24 mouse cellular contexts compared by ENCODE assay signal in genomic region chr3:41537957-41538356, GRCm38 (mm10). TPM values are rescaled to one million over a fixed set of nuclear protein-coding genes. Genes with fewer than 3 reads are reported as not detected.
DNase-seq lines count a peak whose midpoint lies in the region; ATAC-seq lines count a peak whose summit lies in the region.
"Had no signal": no experiment of that assay in that cellular context is flagged by ENCODE, and none has a peak within 500 bp of the region (broad histone marks: within the 10 kb centered on the region; RNA-seq: fewer than 3 reads in every experiment).

No protein-coding gene starts in this region.

- no peaks in the 10 kb centered on the region for H3K27me3 ChIP-seq in forebrain, embryonic 13.5 days
- H3K27me3 ChIP-seq in forebrain, embryonic 15.5 days: no peaks in the 10 kb centered on the region
- no peaks in the 10 kb centered on the region for H3K27me3 ChIP-seq in forebrain, embryonic 16.5 days (replicated peaks; ENCODE audit: control insufficient read depth, insufficient read depth, low read length)
- H3K27me3 ChIP-seq in forebrain, embryonic 12.5 days: no peaks in the 10 kb centered on the region
- H3K27me3 ChIP-seq: CH12.LX; embryonic facial prominence, embryonic 12.5 days had no signal

- no peaks in the 10 kb centered on the region for H3K4me1 ChIP-seq in forebrain, embryonic 13.5 days
- H3K4me1 ChIP-seq in forebrain, embryonic 15.5 days: no peaks in the 10 kb centered on the region; the same call in 1 of the 2 replicates
- H3K4me1 ChIP-seq in forebrain, embryonic 16.5 days (replicated peaks; ENCODE audit: control insufficient read depth, insufficient read depth, low read length): no peaks in the 10 kb centered on the region
- H3K4me1 ChIP-seq in forebrain, embryonic 12.5 days: no peaks in the 10 kb centered on the region
- H3K4me1 ChIP-seq: embryonic facial prominence, embryonic 12.5 days had no signal

- H3K9me3 ChIP-seq in forebrain, embryonic 13.5 days (replicated peaks): no peaks in the 10 kb centered on the region
- H3K9me3 ChIP-seq in forebrain, embryonic 15.5 days: no peaks in the 10 kb centered on the region
- H3K9me3 ChIP-seq in forebrain, embryonic 16.5 days (ENCODE audit: control insufficient read depth, low read length): no peaks in the 10 kb centered on the region
- H3K9me3 ChIP-seq in forebrain, embryonic 12.5 days: no peaks in the 10 kb centered on the region
- H3K9me3 ChIP-seq: embryonic facial prominence, embryonic 10.5 days; embryonic facial prominence, embryonic 12.5 days; G1E had no signal

- WGBS in forebrain, embryonic 13.5 days: 91% methylated on average over 2 of the region's 2 CpGs
- WGBS in forebrain, embryonic 15.5 days: 76% methylated on average over 2 of the region's 2 CpGs
- WGBS in forebrain, embryonic 16.5 days: 55% methylated on average over 2 of the region's 2 CpGs
- 96% methylated on average over 2 of the region's 2 CpGs for WGBS in forebrain, embryonic 12.5 days

- DNase-seq in heart, postnatal 10 days: peak; percentile 32 to 34
- no peak for DNase-seq in heart, adult 11 months
- peak; percentile 39 for DNase-seq in adipocyte (ENCODE audit: low spot score)
- no peak for DNase-seq in frontal cortex, adult 2 months (ENCODE audit: extremely low spot score in 1 of 2, low spot score in 1 of 2)
- DNase-seq: adrenal gland, adult 2 months; adrenal gland, postnatal 10 days; adrenal gland, postnatal 25 days; B cell, adult 2 months; cerebellum, adult 11-12 months; cerebellum, adult 2 months; cerebellum, adult 9-10 months; cerebellum, postnatal 10 days; cerebellum, postnatal 25 days had no signal

- no peaks in the 10 kb centered on the region for H3K36me3 ChIP-seq in forebrain, embryonic 13.5 days (ENCODE audit: poor library complexity, severe bottlenecking)
- H3K36me3 ChIP-seq in forebrain, embryonic 15.5 days: no peaks in the 10 kb centered on the region
- no peaks in the 10 kb centered on the region for H3K36me3 ChIP-seq in forebrain, embryonic 16.5 days (ENCODE audit: control insufficient read depth, insufficient read depth)
- H3K36me3 ChIP-seq in forebrain, embryonic 12.5 days (replicated peaks): no peaks in the 10 kb centered on the region
- H3K36me3 ChIP-seq: embryonic facial prominence, embryonic 10.5 days; embryonic facial prominence, embryonic 12.5 days; G1E had no signal

- intact Hi-C loops in heart, postnatal 10 days (cut with DNase I): no loop called here

- no peak overlapping the region for H3K9ac ChIP-seq in forebrain, embryonic 13.5 days
- no peak overlapping the region for H3K9ac ChIP-seq in forebrain, embryonic 15.5 days (replicated peaks)
- no peak overlapping the region for H3K9ac ChIP-seq in forebrain, embryonic 16.5 days (replicated peaks; ENCODE audit: low read depth, low read length)
- H3K9ac ChIP-seq in forebrain, embryonic 12.5 days: no peak overlapping the region
- H3K9ac ChIP-seq: embryonic facial prominence, embryonic 12.5 days had no signal

- H3K4me2 ChIP-seq in forebrain, embryonic 13.5 days: no peak overlapping the region
- no peak overlapping the region for H3K4me2 ChIP-seq in forebrain, embryonic 15.5 days (replicated peaks)
- no peak overlapping the region for H3K4me2 ChIP-seq in forebrain, embryonic 16.5 days (ENCODE audit: low read length)
- no peak overlapping the region for H3K4me2 ChIP-seq in forebrain, embryonic 12.5 days
- H3K4me2 ChIP-seq: embryonic facial prominence, embryonic 12.5 days had no signal

- no peak overlapping the region for H3K27ac ChIP-seq in forebrain, embryonic 13.5 days
- H3K27ac ChIP-seq in forebrain, embryonic 15.5 days (replicated peaks): no peak overlapping the region
- H3K27ac ChIP-seq in forebrain, embryonic 16.5 days (ENCODE audit: low read length): no peak overlapping the region
- no peak overlapping the region for H3K27ac ChIP-seq in forebrain, embryonic 12.5 days
- H3K27ac ChIP-seq: embryonic facial prominence, embryonic 10.5 days; embryonic facial prominence, embryonic 12.5 days had no signal

- H3K4me3 ChIP-seq in forebrain, embryonic 13.5 days: no peak overlapping the region
- H3K4me3 ChIP-seq in forebrain, embryonic 15.5 days: no peak overlapping the region
- no peak overlapping the region for H3K4me3 ChIP-seq in forebrain, embryonic 16.5 days (replicated peaks; ENCODE audit: low read length)
- no peak overlapping the region for H3K4me3 ChIP-seq in forebrain, embryonic 12.5 days (replicated peaks)
- H3K4me3 ChIP-seq: embryonic facial prominence, embryonic 10.5 days; embryonic facial prominence, embryonic 12.5 days had no signal

- peak; percentile 62; the same call in 1 of the 2 replicates for ATAC-seq in forebrain, embryonic 13.5 days
- ATAC-seq in forebrain, embryonic 15.5 days (replicated peaks): no peak; the same call in 1 of the 2 replicates
- peak; percentile 59; the same call in 1 of the 2 replicates for ATAC-seq in forebrain, embryonic 16.5 days
- no peak for ATAC-seq in forebrain, embryonic 12.5 days (ENCODE audit: low FRiP score)
- ATAC-seq: activated CD4-positive, CD25-positive, alpha-beta regulatory T cell, adult 4 months; CD4-positive, CD25-positive, alpha-beta regulatory T cell, adult 4 months; Patski had no signal

RNA-seq across cellular contexts. Expression of gene Jade1, which starts 17.6 kb away (rescaled TPM):
- polyA plus RNA-seq in forebrain, embryonic 13.5 days (2015; fragmentation: Nextera tagmentation; extraction: Ambion mirVana): 17.1 and 18.9 TPM in 2 replicates
- 21.5 and 22.2 TPM in 2 replicates for polyA plus RNA-seq in forebrain, embryonic 15.5 days (2015; fragmentation: Nextera tagmentation; extraction: Ambion mirVana)
- polyA plus RNA-seq in forebrain, embryonic 16.5 days (2015; fragmentation: Nextera tagmentation; extraction: Ambion mirVana): 20.7 and 23.6 TPM in 2 replicates
- 20.9 and 21.9 TPM in 2 replicates for polyA plus RNA-seq in forebrain, embryonic 12.5 days (2016; fragmentation: Nextera tagmentation; extraction: Ambion mirVana)
- 10 to 100 TPM; 35.4 to 42.4 TPM for total RNA-seq in heart, postnatal 10 days (2021)
- polyA plus RNA-seq in frontal cortex, adult 2 months (2012; rRNA removed): 31.3 and 31.4 TPM in 2 replicates

Comparison
In these comparisons a context has a peak if more than half of its experiments do, and no peak if none do; other contexts are left out.
1. ATAC-seq: peak in forebrain, embryonic 13.5 days (single experiment) and forebrain, embryonic 16.5 days (single experiment); none in forebrain, embryonic 15.5 days (single experiment) and forebrain, embryonic 12.5 days (single experiment).
2. DNase-seq: peak in heart, postnatal 10 days (2 of 2) and adipocyte (single experiment); none in heart, adult 11 months (single experiment) and frontal cortex, adult 2 months (0 of 2).